Mouse (Mus musculus) lung, adult 2 months (tissue): ENCODE results near the gene Slc5a2.

Experiments used
- CTCF ChIP-seq: fragments of 200-500 bp; IDR thresholded peaks from 2 replicates; pipeline ENCODE4 v1.5.1; 2011; ENCODE audit warnings: mild to moderate bottlenecking, low read length, control low read depth; ENCODE audit not compliant: insufficient read depth
- POLR2A ChIP-seq: fragments of 200-500 bp; IDR thresholded peaks from 2 replicates; pipeline ENCODE4 v1.6.1; 2011; ENCODE audit warnings: low read depth, mild to moderate bottlenecking, control low read depth, low read length, borderline replicate concordance; ENCODE audit errors: extremely low read depth

DNA sequence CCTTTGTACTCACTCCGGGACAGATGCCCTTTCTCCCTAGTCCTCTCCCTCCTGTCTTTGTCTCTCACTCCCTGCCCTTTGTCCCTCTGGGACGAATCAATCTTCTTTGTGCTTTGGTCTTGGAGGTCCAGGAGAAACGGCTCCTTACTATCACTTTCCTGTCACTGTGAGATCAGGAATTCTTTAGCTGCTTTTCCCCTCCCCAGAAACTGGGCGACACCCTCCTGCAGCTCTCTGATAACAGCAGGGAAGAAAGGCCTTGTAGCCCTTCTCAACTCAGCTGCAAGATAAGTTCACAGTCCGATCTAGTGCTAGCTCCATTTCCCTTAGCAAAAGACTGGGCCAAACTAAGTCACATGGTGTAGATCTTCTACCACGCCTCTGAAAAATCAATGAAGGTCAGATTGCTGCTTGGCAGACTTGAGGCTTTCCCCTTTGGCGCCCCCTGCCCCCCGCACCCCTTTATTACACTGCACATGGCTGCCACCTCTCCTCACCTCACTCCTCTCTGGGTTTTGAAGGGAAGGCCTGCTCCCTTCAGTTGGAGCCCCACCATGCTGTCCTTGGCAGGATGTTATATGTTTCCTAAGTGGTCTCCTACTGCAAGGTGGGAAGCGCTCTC is 23.6 kb downstream of the Slc5a2 start:
- TF ChIP-seq POLR2A (no peak), CTCF (0 out of 2 replicates have a peak, but pooled peaks have one; percentile 24)
